Mouse (Mus musculus): ENCODE measurements around the gene Nod1.

Gene Nod1

GRCm38 (mm10) chr6:54939631-54940030, 32.8 kb downstream of the Nod1 start:
- DNase-seq (ENCODE audit: low spot score), result no peak

DNA sequence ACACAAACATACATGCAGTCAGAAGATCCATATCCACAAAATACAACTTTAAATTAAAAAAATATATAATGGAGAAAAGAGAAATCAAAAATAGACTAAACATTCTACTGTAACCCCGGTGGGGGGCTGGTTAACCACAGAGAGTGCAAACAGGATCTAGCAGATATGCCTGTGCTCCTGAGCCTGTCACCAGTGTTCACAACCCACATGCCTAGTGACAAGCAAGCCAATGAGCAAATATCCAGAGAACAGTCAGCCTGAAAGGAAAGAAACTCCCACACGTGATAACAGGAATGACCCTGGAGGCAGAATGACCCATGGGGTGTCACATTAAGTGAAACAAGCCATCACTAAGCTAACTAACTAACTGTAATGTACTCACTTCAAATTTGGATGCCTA, 35.9 kb downstream of the Nod1 start:
- DNase-seq (ENCODE audit: low spot score), result no peak

GRCm38 (mm10) chr6:54934930-54935329, 37.5 kb downstream of the Nod1 start:
- no peak for DNase-seq (ENCODE audit: low spot score)

DNA sequence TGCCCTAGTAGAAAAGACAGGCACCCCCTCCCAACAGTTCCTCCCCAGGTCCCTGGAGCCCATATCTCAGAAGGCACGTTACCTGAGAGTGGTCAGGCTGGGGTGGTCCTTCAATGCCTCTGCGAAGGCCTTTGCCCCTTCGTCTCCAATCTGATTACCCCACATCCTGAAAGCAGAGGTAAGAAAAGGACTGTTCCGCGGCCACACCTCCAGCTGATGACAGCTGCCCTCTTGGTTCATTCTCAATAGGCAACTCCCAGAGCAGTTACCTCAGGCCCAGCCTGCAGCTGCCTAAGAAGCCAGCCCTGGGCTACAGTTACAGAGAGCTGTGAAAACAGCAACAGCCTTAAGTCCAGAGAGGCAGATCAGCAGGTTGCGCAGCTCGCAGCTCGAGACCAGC, 38.1 kb downstream of the Nod1 start:
- no peak for DNase-seq (ENCODE audit: low spot score)

DNA sequence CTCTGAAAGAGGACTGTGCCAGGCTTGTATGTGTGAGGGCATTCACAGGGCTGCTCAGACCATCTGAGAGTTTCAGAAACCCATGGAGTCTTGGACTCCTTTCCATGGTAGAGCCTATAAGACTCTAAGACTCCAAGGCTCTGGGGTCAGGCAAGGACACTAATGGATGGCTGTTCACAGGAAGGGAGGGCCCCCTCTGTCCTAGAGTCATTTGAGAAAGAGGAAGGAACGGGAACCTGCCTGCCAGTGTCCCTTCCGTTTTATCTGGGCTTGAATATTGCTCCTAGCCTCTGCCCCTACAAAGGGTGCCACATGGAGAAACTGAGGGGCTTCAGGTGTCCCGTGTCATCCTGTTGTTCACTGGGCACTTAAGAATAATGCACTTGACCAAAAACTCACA, 38.5 kb downstream of the Nod1 start:
- no peak for DNase-seq (ENCODE audit: low spot score)

DNA sequence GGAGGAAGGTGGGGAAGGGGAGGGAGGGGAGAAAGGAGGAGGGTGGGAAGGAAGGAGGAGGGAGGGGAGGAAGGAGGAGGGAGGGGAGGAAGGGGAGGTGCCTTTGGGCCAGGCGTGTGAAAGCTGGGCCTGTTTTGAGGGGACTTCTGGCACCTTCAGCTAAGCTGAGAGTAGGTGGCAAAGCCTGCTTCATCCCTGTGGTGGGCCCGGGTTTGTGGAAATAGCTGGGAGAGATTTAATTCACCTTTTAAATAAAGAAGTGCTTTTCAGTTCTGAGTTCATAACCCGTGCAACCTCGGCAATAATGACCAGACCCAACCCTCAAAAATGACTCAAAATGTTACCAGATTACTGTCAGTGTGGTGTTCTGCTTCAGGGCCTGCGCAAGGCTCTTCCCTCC, 39.2 kb downstream of the Nod1 start:
- DNase-seq (ENCODE audit: low spot score), result no peak

- DNase-seq (ENCODE audit: low spot score), result no peak
Observed at GRCm38 (mm10) chr6:54932526-54932925, 39.9 kb downstream of the Nod1 start.

DNA sequence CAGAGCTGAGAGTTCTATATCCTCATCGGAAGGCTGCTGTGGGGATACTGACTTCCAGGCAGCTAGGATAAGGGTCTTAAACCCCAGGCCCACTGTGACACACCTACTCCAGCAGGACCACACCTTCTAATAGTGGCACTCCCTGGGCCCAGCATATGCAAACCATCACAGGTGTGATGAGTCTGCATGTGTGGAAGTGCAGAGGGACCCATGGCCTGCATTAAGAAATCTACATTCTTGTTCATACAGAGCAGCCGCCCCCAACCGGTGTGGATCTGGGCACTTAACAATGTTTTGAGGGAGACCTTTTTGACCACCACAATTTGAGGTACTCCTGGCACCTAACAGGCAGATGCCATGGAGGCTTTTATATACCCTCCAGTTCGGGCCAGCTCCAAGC, 40.8 kb downstream of the Nod1 start:
- DNase-seq (ENCODE audit: low spot score), result no peak

DNA sequence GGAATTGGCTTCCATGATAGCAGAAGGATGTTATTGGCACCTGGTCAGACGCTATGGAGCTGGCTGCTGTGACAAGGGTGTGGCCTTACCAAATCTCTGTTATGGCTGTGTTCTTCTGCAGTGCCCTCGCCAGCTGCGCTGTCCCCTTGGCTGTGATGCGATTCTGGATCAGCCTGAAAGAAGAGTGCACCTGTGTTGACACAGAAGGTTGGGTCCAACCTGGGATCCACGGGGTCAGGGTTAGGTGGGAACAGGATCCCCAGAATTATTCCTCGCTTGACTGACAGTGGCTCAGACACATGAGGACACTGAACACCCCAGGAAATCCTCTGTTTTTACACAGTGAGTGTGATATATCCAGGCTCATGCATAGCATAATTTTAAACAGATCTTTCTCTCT, 44.5 kb downstream of the Nod1 start:
- no peak for DNase-seq (ENCODE audit: low spot score)

GRCm38 (mm10) chr6:54926899-54927298, 45.5 kb downstream of the Nod1 start:
- no peak for DNase-seq (ENCODE audit: low spot score)

- no peak for DNase-seq (ENCODE audit: low spot score)
Observed at GRCm38 (mm10) chr6:54925736-54926440, 46.5 kb downstream of the Nod1 start.

DNA sequence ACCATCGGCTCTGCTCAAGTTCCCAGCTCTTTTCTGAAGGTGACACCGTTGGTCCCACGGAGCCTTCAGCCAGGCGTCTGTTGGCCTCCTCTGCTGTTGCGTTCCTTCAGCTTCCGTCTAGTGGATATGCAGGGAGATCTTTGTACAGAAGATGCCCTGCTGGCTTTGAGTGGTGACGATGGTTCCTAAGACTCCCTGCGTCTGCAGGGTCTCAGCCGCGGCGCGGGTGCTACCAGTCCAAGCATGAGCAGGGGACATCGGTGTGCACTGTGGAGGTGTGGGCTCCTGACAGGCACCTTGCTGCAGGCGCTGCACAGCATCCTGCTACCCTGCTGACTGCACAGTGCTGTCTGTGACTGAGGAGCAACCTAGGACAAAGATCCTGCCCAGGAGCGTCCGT, 47.9 kb downstream of the Nod1 start:
- no peak for DNase-seq (ENCODE audit: low spot score)

- DNase-seq (ENCODE audit: low spot score), result no peak
Observed at GRCm38 (mm10) chr6:54918521-54918920, 53.9 kb downstream of the Nod1 start.

DNA sequence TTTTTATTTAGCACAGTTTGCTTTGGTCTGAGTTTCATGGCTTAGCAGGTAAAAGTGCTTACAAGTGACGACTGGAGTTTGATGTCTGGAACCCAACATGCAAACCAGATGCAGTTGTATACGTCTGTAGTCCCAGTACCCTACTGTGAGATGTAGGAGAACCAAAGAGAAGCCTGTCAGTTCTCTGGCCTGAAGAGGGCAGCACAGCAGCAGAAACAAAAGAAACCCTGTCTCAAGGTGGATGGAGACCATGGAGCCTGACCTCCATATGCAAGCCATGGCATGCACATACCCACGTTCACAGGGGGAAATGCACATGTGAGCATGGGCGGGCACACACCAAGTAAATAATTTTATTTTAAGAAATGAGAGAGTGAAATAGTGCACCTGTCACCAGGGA, 54.9 kb downstream of the Nod1 start:
- DNase-seq (ENCODE audit: low spot score), result peak; percentile 24

DNA sequence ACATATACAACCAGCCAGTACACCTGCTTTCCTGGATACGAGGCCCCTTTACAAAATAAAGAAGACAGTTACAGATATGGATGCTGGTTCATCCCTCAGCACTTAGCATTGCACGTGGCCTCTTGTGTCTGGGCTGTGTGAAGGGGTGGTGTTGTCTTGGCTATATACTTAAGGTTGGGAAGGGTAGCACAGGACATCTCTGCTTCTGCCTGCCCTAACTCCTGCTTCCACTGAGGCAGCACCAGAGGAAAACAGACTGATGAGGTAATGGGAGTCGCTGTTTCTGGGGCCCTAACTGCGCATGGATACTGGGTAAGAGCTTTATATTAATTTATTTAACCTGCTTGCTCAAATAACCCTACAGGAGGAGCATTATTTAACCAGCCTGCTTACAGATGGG, 55.5 kb downstream of the Nod1 start:
- DNase-seq (ENCODE audit: low spot score), result no peak

DNA sequence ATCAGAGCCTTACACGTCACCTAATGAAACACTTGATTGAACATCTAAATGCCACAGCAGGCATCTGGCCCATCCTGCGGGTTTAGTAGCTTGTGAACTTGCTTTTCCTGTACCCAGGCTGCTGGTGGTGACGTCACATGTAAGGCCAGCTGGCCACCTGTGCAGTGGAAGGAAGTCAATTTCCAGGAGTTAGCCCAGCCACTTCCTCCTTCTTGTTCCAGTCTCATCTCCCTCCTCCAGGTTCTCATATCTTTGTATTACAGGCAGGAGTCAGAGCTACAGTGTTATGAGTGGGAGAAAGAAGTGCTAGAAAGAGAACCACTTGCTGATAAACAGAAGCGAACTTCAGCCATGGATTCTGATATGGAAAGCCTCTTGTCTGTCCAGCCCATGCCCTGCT, 56.2 kb downstream of the Nod1 start:
- DNase-seq (ENCODE audit: low spot score), result no peak

GRCm38 (mm10) chr6:54914977-54915376, 57.4 kb downstream of the Nod1 start:
- DNase-seq (ENCODE audit: low spot score), result no peak

DNA sequence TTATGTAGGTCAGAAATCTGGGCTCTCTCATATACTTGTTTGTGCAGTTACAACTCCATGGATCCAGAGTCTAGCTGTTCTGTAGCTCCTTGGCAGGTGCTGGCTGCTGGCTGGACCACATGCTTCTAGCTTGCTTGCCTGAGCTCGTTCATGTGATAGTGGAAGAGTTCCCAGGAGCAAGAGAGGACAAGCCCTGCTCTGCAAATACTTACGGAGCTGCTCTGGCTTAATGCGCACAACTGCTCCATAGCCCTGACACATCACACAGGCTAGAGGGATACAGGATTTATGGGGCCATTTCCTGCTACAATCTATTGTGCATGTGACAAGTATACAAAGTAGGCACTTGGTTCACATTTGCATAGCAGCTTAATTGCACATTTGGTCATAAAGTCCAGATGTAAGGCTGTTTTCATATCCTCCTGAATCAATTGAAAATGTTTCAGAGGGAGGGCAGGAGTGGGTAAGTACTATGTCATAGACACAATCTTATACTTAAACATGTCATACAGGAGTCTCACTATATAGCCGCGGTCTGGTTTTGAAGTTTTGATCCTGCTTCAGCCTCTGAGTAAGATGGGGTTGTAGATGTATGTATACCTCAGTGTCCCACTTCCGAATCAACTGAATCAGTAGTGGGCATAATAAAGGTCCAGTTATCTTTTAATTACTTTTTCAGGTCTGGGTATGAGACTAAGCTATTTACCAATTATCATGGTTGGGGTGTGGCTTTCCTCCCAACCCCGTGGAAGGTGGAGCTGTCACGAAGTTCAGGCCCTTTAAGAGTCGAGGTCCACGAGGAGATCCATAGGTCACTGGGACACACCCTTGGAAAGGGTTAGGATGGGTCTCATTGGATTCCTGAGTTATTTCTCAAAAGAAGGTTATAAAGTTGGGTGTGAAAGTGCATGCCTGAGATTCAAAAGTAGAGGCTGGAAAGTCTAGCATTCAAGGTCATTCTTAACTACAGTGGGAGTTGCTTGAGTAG, 66.1 kb downstream of the Nod1 start:
- DNase-seq (ENCODE audit: low spot score), result no peak

DNA sequence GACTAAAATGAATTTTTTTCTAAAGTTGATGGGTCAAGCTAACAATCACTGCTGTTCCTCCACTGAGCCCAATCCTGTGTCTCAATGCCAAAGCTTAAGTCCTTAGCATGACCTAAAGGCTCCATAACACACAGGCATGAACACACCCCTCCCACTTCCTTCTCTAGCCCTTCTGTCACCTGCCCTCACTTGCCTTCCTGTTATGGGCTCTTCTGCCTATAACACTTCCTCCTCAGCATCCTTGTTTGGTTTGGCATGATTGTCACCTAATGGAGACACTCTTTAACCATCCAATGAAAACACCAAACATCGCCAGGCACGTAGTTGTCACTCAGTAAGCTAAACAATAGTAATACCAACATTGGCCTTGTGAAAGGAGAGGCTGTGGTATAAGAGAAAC, 69.9 kb downstream of the Nod1 start:
- no peak for DNase-seq (ENCODE audit: low spot score)

DNA sequence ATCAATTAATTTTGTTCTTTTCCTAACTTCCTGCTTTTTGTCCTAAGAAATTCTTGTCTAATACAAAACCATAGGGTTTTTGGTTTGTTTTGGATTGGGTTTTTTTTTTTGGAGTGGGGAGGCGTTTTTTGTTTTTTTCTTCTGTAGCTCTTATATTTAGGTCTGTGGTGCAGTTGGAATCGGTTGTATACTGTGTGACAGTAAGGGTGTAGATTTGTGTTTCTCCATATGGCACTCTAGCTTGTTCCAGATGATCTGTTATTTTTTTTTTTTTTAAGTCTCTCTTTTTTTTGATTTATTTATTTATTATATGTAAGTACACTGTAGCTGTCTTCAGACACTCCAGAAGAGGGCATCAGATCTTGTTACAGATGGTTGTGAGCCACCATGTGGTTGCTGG, 72.2 kb downstream of the Nod1 start:
- DNase-seq (ENCODE audit: low spot score), result no peak

- no peak for DNase-seq (ENCODE audit: low spot score)
Observed at GRCm38 (mm10) chr6:54891384-54891783, 81.0 kb downstream of the Nod1 start.

DNA sequence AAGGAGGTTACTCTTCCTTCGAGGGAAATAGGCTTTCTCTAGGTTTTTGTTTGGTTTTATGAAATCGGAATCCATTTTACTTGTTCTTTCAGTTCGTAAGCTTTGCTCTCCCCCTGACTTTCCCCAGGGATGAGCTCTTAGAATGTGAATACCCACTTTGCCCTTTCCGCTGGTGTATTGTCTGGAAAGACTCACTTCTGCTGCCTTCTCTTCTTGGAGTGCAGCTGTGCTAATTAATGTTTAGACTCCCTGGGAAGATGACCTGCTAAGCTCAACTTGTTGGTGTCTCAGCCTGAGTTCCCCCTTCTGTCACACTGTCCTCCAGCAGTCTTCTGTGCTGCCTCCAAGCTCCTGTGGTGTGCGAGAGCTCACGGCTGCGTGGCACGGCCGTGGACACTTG, 82.2 kb downstream of the Nod1 start:
- no peak for DNase-seq (ENCODE audit: low spot score)

- DNase-seq (ENCODE audit: low spot score), result no peak
Observed at GRCm38 (mm10) chr6:54886195-54886594, 86.2 kb downstream of the Nod1 start.

All from MN1 (cell line).